Mouse (Mus musculus): Measurements from ENCODE around the gene Gm29735.

Gene Gm29735

GRCm38 (mm10) chr7:142119632-142120031 lies 37.3 kb downstream of the Gm29735 start:
- DNase-seq: no peak

All from kidney, adult 11 months (tissue).